Mouse (Mus musculus) neural tube, embryonic 12.5 days (tissue): ENCODE data around the gene Osbpl3. TPM values are rescaled to one million over a fixed set of nuclear protein-coding genes. Genes with fewer than 3 reads are reported as not detected.

Experiments
- polyA plus RNA-seq: library from polyadenylated mRNA; unstranded; fragments of >200 nt; fragmentation: Nextera tagmentation; extraction: Ambion mirVana; gene quantifications from 2 replicates; pipeline ENCODE4 v1.2.1, GENCODE M21; 2016

The Osbpl3 gene
- polyA plus RNA-seq, 1 experiment from 2014 or later: 5.4 TPM

Other genes with a start within 250 kb of the Osbpl3 start
- gene Gsdme, start 192.3 kb downstream of the Osbpl3 start, polyA plus RNA-seq: 52.7 and 53.4 TPM in 2 replicates
- 69.7 and 74.2 TPM in 2 replicates for gene Cycs, start 110.3 kb upstream of the Osbpl3 start, polyA plus RNA-seq
- gene 4921507P07Rik, start 140.4 kb upstream of the Osbpl3 start, polyA plus RNA-seq: 0.90 and 1.1 TPM in 2 replicates
- not detected in 2 replicates for gene Npvf, start 198.2 kb upstream of the Osbpl3 start, polyA plus RNA-seq